Mouse (Mus musculus) ZHBTc4 (cell line): ENCODE data around the gene Ankfn1.

Experiments used
- DNase-seq: peaks from one replicate; pipeline ENCODE4 v3.0.0-alpha.2; 2011; ENCODE audit warnings: low read depth, low spot score

Ankfn1 gene

DNA sequence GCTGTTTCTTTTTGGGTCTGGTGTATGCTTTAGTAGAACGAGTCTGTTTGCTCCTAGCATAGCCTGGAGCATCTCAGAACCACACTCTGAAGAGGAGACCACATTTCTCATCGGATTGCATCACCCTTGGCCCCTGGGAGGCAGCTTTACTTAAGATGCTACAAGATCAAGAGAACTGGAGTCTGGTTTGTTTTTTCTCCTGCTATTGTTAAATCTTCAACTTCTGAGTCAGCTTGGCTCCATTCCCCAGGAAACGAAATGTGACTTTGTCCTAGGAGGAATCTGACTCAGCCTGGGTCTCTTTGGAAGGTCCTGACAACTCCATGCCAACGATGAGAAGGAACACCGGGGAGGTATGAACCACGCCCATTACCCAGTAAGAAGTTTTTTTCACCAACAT is 197.6 kb downstream of the Ankfn1 start:
- DNase-seq = no peak

DNA sequence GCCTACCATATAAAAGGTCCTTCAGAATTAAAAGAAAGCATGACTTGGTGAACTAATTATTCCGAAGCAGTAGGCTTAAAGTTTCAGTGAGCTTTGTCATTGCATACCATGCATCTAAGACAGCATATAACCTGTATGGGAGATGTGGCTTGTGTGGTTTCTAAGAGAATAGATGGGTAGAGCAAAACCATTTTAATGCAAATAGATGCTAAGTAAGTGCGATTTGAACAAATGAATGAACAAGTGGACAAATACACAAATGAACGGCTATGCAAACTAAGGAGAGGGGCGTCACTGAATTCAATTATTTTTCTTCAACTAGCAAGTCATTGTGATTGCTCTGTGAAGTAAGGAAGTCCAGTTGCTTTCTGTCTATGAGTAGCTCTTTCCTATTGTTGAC is 198.3 kb downstream of the Ankfn1 start:
- peak; percentile 74 for DNase-seq

DNA sequence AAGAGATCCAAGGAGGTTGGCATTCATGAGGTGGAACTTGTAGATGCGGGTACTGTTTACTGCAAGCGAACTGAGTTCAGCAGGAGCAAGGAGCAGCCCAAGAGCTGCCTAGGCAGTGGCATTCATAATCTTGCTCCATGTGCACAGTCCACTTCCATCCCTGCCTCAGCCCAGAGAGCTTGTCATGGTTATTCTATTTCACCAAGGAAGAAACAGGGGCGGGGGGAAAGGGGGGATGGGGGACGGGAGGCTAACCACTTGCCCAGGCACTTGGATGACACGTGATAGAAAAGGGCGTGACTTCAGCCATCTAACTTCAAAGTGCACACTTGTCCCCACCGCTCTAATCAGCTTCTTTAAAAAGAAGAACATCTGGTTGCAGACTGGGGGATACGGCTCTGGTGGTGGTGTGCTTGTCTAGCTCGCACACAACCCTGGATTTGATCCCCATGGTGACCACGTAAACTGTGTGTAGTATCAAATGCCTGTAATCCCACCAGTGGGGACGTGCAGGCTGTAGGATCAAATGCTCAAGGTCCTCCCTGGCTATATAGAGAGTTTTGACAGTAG is 203.1 kb downstream of the Ankfn1 start:
- DNase-seq = peak; percentile 30

DNA sequence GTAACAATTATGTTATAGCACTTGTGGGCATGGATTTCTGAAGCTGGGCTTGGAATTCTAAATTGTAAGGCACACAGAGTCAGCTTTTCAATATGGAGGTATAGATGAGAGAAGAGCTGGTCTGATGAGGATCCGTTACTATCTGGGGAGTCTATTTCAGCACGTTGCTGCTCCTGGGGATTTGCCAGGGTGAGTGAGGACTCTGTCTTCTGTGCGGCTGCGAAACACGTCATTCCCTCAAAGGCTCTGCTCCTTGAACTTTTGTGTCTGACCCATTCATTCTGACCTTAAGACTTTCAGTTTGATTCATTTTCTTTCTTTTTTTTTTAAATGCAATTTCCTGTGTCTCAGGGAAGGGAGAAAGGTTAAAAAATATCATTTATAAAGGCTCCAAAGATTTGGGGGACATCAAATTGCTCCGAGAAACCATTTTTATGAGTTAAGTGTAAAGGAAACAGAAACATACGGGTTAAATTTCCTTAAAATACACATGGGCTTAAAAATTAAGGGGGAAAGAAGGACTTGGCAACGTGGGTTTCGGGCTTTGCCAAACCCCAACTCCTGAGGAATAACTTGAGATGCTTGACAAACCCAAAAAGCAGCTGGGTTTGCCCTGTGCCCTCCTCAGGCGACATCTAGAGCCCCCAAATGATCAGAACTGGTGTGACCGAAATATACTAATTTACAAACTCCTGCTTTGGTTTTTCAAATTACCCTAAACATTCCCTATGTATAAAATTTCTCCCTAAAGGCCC is 207.9 kb downstream of the Ankfn1 start:
- no peak for DNase-seq

DNA sequence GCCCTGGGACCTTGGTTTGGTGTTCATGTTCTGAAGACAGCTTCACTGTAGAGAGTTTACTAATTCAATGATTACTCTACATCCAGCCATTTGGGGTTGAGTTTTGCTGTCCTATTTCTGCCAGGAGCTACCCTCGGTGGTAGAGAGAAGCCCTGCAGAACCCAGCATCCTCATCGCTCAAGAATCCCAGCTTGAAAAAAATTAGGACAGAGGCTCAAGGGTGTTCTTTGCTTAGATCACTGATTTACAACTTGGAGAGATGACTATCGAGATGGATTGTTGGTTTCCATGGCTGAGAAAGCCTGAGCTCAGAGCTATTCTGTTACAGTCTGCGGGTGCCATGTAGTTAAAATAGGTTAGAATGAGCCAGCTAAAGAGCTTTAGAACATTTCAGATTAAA is 209.2 kb downstream of the Ankfn1 start:
- DNase-seq = no peak

DNA sequence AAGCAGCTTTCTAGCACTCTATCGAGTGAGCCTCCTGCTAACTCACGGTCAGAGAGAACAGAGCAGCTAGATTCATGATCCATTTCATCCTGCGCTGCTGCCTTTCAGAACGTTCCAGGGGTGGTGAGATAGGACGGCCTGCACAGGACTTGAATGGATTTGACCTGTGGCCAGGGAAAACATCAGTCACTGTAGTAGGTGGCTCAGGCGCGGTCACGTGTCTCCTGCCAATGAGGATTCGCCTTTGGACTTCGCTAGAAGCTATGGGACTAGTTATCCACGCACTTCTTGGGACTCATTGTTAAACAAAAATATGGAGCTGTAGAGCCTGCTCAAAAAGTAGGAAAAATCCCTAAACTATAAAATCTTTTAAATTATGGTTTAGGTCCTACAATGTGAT is 226.0 kb downstream of the Ankfn1 start:
- peak; percentile 35 for DNase-seq

DNA sequence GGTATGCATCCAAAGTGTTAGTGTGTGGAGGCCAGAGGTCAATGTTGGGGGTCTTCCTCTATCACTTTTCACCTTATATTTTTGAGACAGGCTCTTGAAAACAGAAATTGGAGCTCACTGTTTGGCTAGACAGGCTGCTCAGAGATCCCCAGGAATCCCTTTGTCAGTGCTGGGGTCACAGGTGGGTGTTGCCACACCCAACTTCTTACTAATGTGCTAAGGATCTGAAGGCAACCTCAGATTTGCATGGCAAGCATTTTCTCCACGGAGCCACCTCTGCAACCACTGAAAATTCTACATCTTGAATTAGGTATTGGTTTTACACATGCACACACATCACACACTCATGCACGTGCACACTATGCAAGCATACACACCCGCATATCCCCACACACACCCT is 226.5 kb downstream of the Ankfn1 start:
- peak; percentile 51 for DNase-seq

DNA sequence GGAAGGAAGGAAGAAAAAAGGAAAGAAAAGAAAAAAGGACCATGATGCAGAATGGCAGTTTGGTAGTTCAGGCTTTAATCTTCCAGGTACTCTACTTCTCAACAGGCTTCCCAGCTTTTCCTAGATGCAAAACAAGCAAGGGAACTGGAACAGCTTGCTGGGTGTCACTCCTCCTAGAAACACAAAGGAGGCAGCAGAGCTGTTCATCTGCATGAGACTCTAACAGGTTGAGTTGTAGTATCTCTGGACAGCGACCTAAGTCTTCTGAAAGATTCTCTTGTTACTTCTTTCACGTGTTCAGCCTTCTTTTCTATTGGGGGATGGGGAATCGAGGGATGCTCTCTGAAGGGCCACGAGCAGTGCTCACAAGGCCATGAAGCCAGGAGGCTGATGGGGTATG is 228.7 kb downstream of the Ankfn1 start:
- peak; percentile 62 for DNase-seq

DNA sequence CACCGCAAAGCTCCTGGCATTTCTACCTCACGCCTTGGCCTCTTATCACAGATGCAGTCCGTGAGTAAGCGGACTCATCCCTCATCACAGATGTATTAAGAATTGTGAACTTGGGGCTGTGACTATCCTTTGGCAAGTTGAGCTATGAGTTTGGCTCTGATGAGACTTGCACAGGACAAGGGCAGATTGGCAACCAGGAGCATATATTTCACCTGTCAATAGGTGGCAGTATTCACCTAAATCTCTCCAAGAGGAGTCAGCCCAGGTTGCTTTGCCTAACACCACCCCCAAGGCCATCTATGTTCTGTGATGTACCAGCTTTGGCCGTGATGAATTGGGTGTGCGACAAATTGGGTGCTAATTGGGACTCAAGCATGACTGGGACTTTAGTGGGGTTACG is 231.3 kb downstream of the Ankfn1 start:
- DNase-seq = peak; percentile 79

DNA sequence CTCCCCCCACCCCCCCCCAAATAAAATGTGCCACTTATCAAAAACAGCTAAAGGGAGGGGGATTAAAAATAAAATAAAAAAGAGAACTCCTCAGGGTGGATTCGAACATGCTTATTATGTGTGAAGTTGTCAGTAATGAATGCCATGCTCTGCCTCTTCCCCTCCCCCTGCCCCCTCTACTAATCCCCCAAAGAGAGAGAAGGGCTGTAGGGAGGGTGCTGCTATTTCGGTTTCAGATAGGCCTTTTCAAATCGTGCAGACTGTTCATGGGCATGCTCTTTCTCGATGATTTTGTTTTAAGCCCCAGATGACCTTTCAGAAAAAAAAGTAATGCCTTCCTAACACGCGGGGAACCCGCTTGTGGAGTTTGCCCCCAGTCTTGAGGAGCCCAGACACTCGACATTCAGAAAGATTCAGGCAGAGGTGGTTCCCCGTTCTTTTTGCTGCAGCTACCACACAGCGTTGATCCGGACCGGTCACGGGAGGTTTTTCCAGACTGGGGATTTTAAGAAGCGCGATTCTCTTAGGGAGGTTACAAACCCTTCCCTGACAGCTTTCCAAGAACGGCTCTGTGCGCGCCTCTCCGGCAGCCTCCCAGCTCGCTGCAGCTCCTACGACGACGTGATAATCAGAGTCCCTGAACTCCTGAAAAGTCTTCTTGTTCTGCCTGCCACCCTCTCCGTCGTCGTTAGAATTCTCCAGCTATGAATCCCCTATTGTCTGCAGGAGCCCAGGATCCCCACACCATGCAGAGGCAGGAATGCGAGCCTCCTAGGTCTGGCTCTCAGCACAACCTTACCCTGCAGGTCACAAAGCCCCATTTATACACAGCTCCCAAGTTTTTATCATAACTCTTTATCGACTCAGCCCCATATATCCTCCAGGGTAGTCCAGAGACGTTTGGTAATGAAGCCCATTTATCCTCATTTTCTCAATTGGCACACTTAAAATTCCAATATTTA is 232.3 kb downstream of the Ankfn1 start:
- no peak for DNase-seq

DNA sequence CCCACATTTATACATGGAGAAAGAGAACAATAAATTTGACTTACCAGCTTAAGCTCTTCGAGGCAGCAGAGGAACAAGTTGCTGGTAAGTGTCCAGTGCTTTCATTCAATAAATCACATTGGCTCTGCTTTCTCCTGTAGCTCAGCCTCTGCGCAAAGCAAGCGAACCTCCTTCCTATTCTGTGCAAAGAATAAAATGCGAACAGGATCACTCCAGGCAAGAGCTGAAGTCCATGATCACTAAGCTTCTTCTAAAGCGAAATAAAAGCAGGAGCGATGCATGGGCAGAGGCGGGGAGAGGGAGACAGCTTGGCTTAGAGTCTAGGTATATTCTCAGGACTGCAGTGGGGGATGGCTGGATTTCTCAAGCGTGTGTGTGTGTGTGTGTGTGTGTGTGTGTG is 239.1 kb downstream of the Ankfn1 start:
- DNase-seq = no peak

DNA sequence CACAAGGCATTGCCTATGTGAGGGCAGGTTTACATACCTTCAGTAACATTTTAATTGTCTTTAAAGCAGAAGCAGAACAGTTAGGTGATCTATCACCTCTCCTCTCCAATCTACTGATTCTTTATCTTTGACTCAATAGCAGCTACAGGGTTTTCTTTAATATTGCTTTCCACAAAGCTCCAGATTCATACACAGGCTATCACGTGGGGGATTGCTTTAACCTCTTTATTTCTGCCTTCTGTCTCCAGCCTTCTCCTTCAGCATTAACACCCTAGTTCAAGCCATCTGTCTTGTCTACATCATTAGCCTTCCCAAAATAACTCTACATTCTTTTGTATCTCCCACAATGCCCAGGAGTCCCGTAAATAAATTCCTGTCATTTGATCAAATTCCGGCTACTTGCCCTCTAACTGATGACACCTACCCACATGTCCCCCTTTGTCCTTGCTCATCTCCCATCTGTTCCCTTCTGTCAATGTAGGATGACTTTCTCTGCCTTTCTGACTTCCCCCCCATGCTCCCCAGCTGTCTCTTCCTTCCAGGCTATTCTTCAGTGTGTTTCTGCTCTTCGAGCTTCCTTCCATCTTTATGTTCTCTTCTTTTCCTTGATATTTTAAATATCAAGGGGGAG is 249.5 kb downstream of the Ankfn1 start:
- no peak for DNase-seq

DNA sequence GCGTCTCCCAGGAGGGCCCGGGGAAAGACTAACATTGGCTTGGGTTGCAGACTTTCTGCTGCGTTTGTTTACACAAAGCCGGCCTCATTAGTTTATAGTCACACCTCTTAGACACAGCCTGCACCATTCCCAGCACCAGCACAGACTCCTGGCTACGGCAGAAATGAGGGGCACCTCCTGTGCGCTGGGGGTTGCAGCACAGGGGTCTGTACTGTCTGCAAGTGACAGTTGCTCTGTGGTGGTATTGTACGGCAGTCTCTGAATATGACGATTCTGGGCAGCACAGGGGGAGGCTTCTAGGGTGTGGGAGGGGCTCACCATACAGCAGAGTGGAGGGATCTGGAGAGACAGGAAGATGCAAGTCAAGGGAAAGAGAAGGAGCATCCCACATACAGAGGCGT is 262.0 kb downstream of the Ankfn1 start:
- no peak for DNase-seq

DNA sequence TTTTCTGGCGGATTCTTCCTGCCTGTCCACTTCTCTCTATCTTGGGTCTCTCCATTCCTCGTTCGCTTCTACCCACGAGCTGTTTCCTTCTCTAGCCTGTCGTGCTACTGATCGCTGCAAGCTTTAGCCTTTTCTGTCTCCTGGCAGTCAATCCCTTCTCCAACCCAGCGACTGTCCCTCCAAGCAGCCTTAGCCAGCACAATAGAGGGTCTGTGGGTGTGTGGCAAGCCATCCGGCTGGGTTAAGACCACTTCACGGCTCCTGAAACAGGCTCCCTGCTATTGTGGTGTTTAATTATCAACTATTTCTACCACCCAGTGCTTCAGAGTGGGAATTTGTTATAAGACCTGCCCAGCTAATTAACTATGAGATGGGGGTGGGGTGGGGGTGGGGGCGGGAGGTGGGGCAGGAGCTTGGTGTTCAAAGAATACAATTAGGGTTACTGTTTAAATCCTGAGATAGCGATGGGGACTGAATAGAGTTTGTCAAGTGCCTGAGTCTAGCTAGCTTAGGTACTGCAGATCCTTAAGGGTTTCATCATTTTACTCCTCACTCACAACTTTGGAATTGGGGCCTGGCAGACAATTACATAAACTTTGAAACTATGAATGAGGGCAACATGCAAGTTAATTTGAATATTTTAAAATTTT is 268.7 kb downstream of the Ankfn1 start:
- DNase-seq = no peak

DNA sequence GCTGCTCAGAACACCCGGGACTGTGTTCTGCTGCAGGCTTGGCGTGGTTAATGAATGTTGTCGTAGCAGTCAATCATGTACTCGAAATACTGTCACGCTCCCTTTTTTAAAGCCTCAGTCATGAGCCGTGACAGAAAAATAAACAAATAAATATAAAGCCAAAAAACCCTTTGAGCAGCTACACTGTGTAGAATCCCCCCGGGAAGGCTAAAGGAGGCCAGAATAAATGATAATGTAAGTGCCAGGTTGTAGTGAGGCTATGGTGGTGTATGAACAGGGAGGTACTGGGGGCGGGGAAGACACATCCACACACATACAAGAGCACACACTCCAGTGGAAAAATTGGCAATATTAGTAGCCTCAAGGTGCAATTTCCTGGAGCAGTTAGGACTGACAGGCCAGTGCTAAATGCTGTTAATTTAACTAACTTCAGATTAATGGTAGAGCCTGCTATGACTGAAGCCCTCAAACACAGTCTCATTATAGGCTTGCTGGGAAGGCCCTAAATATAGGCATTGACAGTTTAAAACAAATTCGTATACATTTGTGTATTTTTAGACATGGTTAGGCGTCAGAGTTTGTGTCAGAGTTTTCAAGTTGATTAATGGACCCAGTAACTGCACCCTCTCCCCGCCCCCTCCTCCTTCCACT is 270.7 kb downstream of the Ankfn1 start:
- no peak for DNase-seq

DNA sequence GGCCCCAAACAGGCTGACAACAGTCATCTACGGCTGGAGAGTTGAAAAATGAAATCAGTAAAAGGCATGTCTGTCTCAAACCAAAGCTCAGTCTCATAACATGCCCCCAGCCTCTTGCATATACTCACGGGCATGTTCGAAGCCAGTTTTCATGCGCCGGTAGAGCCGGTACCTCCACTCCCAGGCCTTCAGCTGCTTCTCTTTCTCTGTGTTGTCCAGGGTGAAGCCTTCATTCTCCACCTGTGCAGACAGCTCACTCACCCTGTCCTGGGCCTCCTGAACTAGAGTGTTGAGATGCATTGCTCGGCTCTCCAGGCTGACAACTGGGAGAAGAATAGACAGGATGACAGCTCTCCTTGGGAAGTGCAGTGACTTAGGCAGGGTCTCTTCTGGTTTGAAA is 272.4 kb downstream of the Ankfn1 start:
- no peak for DNase-seq

DNA sequence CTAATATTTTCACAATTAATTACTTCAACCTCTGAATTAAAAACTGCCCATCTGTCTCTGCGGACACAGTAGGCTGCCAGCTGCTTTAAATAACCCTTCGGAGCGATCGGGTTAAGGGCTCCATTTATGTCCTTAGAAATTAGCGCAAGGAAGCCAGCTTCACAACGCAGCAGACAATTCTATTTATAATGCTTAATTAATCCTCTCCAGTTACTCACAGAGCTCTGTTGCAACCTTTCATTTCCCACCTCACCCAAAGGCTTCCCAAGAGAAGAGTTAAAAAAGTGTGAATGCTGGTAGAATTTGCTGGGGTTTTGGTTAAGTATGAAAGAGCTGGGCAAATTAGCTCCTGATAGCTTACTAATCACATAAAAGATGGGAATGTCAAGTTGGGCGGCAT is 275.7 kb downstream of the Ankfn1 start:
- no peak for DNase-seq

DNA sequence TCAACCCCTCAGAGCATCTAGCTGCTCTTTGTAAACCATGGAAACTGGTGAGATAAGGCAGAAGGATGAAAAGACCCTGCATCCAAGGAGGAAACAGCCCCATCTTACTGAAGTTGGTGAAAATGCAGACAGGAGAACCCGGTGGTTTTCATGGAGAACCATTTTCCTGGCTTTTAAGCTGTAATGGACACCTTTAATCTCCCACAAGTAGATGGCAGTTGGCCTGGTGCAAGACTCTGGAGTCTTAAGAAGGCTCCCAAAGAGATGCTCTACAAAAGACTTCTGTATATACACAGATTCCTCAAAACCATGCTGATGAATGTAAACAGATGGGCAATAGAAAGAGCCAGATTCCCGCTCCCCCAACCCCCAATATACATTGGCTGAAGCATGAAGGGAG is 276.5 kb downstream of the Ankfn1 start:
- no peak for DNase-seq

DNA sequence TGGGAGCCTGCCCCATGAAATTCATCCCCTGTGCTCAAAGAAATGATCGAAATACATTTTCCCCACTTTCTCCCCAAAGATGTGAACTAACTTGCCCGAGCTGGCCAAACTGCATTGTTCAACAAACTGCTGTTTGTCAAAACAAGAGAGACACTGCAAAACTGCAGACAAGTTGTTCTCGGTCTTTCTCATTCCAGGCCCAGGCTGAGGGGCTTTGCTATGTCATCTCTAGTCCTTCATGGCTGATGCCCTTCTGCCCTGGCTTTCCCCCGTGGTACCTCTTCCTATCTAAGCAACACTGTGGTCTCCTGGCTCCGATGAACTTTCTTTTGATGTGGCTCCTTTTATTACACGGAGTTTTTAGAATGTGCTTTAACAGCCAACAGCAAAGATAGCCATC is 296.4 kb downstream of the Ankfn1 start:
- DNase-seq = no peak

DNA sequence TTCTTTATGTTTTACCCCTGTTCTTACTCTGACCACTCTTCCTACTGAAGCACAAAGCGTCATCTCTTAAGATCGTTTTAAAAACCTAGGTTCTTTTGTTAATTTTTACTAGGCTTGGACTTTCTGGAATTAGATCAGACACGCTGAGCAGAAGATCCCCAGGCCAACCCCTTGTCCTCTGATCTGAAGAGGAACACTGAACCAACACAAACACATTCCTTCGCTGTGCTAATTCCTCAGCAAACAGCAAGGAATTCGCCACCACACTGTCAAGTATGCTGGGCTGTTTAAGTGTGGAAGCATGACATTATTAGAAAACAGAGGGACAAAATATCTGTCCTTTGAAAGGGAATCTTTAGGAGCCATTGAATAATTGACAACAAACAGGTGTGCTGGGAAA is 300.5 kb downstream of the Ankfn1 start:
- no peak for DNase-seq

DNA sequence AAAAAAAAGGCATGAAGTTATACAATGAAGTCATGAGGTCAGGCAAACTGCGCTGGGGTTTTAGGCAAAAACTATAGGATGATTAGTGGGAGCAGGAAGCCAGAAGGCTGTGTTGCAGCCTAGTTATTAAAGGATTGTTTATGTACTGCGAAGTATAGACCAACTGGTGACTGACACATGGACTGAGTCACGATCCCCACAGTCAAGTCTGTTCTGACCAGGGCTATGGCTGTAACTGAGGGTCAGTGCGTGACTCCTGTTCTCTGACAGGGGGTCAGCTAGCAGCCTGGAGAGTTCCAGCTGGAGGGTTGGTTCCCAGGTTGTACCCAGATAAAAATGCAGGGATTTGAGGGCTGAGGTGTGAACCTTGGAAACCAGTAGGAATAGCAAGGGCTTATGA is 301.4 kb downstream of the Ankfn1 start:
- DNase-seq = no peak
